Mouse (Mus musculus) hindbrain, embryonic 12.5 days (tissue): Measurements from ENCODE around the gene Mbip. TPM values are rescaled to one million over a fixed set of nuclear protein-coding genes. Genes with fewer than 3 reads are reported as not detected.

Experiments used
- ATAC-seq: fragments of 200-750 bp; cut with Nextera tagmentation; 2 replicates; pipeline ENCODE4 v1.8.0; 2017; ENCODE audit warnings: moderate TSS enrichment; ENCODE audit not compliant: low FRiP score
- H3K27ac ChIP-seq: fragments of 300-500 bp; sonication (generic); 2 replicates; pipeline ENCODE4 v1.5.1; 2016; ENCODE audit warnings: mild to moderate bottlenecking
- H3K27me3 ChIP-seq: fragments of 300-500 bp; sonication (generic); 2 replicates; pipeline ENCODE4 v1.6.1; 2016; ENCODE audit warnings: mild to moderate bottlenecking
- H3K36me3 ChIP-seq: fragments of 300-500 bp; sonication (generic); 2 replicates; pipeline ENCODE4 v1.6.1; 2016; ENCODE audit warnings: mild to moderate bottlenecking
- H3K4me1 ChIP-seq: fragments of 300-500 bp; sonication (generic); 2 replicates; pipeline ENCODE4 v1.6.1; 2016
- H3K4me2 ChIP-seq: fragments of 300-500 bp; sonication (generic); replicated peaks from 2 replicates; pipeline ENCODE4 v1.6.1; 2016; ENCODE audit warnings: mild to moderate bottlenecking
- H3K4me3 ChIP-seq: fragments of 300-500 bp; sonication (generic); 2 replicates; pipeline ENCODE4 v1.5.1; 2016; ENCODE audit warnings: mild to moderate bottlenecking
- H3K9ac ChIP-seq: fragments of 300-500 bp; sonication (generic); 2 replicates; pipeline ENCODE4 v1.6.1; 2016; ENCODE audit warnings: mild to moderate bottlenecking, moderate library complexity
- H3K9me3 ChIP-seq: fragments of 300-500 bp; sonication (generic); replicated peaks from 2 replicates; pipeline ENCODE4 v1.6.1; 2016; ENCODE audit warnings: mild to moderate bottlenecking
- WGBS: fragments of 180-500 bp; shearing (Covaris S2); methylation state at CpG from one replicate; pipeline ENCODE4 v1.1.7; 2016; 5-methylcytosine and 5-hydroxymethylcytosine counted together
- polyA plus RNA-seq: library from polyadenylated mRNA; unstranded; fragments of >200 nt; fragmentation: Nextera tagmentation; extraction: Ambion mirVana; gene quantifications from 2 replicates; pipeline ENCODE4 v1.2.1, GENCODE M21; 2016

The Mbip gene
- 45.7 and 47.9 TPM in 2 replicates for polyA plus RNA-seq

GRCm38 (mm10) chr12:56345367-56346089, at the start of gene Mbip:
Gene Mbip, minus strand, starts transcription at chr12:56345894.
- peak within 1 kb of the TSS; percentile 63 for H3K4me2 ChIP-seq
- under 1% methylated on average over 31 of the region's 37 CpGs for WGBS
- no peaks in the 10 kb centered on the region for H3K27me3 ChIP-seq
- peak within 1 kb of the TSS; percentile 93 for H3K4me3 ChIP-seq
- H3K4me1 ChIP-seq: peaks cover 5% of the 10 kb centered on the region; the same call in 1 of the 2 replicates
- H3K36me3 ChIP-seq: no peaks in the 10 kb centered on the region
- no peaks in the 10 kb centered on the region for H3K9me3 ChIP-seq
- H3K9ac ChIP-seq: peak within 1 kb of the TSS; percentile 85
- ATAC-seq: peak; percentile 99
- H3K27ac ChIP-seq: peak within 1 kb of the TSS; percentile 74

GRCm38 (mm10) chr12:56387647-56388205, 42.0 kb upstream of the Mbip start:
- no peaks in the 10 kb centered on the region for H3K36me3 ChIP-seq
- H3K27ac ChIP-seq: no peak overlapping the region
- no peaks in the 10 kb centered on the region for H3K27me3 ChIP-seq
- no peaks in the 10 kb centered on the region for H3K9me3 ChIP-seq
- H3K4me2 ChIP-seq: no peak overlapping the region
- H3K4me1 ChIP-seq: peaks cover 10% of the 10 kb centered on the region
- no peak overlapping the region for H3K9ac ChIP-seq
- 49% methylated on average over 7 of the region's 7 CpGs for WGBS
- no peak overlapping the region for H3K4me3 ChIP-seq
- no peak for ATAC-seq

GRCm38 (mm10) chr12:56386955-56387646, 41.4 kb upstream of the Mbip start:
- Histone ChIP-seq H3K4me2 (no peak overlapping the region), H3K36me3 (no peaks in the 10 kb centered on the region), H3K4me3 (no peak overlapping the region), H3K27ac (no peak overlapping the region), H3K27me3 (no peaks in the 10 kb centered on the region), H3K9ac (no peak overlapping the region), H3K4me1 (peaks cover 10% of the 10 kb centered on the region), H3K9me3 (no peaks in the 10 kb centered on the region)
- 19% methylated on average over 6 of the region's 6 CpGs for WGBS
- ATAC-seq: no peak; the same call in 1 of the 2 replicates

DNA sequence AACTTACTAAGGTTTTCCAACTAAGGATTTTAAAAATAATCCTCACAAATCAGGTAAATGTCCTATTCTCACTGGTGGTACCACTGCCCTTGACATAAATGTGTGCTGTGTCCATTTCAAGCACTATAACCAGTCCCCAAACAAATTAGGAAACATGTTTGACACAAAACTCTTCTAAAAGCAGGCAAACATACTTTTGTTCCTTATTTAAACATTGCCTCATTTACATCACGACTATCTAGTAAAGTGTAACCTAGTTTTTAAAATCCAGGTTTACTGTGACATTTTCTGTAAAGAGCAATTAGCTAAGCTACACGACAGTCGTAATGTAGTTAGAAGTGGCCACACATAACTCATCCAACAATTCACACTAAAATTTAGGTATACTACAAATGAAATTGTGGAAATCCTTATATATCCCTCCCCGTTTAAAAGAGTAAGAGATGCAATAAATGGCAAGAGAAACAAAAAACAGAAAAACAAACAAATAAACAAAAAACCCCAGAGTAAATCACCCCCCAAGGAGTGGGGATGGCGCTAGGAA, 851 bp downstream of the Mbip start:
- 0 out of 2 replicates have a peak, but pooled peaks cover 3% of the 10 kb centered on the region for H3K36me3 ChIP-seq
- H3K9me3 ChIP-seq: no peaks in the 10 kb centered on the region
- H3K27me3 ChIP-seq: no peaks in the 10 kb centered on the region
- H3K9ac ChIP-seq: peak overlapping the region; percentile 85
- H3K4me1 ChIP-seq: peaks cover 5% of the 10 kb centered on the region; the same call in 1 of the 2 replicates
- WGBS: 4% methylated on average over 5 of the region's 5 CpGs
- ATAC-seq: no peak
- H3K4me2 ChIP-seq: peak overlapping the region; percentile 63
- peak overlapping the region; percentile 93 for H3K4me3 ChIP-seq
- H3K27ac ChIP-seq: peak overlapping the region; percentile 74; the same call in 1 of the 2 replicates

DNA sequence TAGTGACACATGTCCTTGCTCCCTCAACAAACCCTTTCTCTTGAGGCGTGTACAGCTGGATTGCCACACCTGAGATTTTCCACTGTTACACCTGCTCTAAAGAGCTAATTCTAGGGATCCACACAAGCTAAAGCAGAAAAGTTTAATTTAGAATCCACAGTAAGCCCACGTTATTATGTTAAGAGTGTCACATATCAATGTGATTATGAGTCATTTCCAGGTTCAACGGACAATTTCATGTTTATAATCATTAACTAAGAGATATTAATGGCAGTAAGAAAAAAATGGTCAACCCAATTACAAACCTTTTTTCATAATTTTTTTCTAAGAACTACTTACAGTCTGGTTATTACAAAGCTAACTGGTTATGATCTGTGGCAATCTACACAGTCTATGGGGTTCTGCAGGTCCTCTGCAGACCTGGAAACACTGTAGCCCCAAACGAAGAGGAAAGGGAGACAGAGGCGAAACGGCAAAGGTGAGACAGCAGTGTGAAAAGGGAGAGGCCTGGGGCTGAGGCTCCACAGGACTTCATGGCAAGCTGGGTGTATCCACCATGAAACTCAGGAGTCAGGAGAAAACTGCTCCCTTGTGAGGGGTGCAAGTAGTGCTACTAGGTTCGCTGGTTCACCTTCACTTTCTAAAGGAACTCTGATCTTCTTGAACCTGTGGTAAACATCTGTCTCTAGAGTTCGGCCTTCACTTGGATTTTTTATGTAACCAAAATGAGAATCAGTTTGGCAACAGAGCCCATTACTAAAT, 6.2 kb downstream of the Mbip start:
- Histone ChIP-seq H3K9ac (no peak overlapping the region), H3K4me3 (no peak overlapping the region), H3K4me1 (0 out of 2 replicates have a peak, but pooled peaks cover 4% of the 10 kb centered on the region), H3K36me3 (peaks cover 28% of the 10 kb centered on the region), H3K9me3 (no peaks in the 10 kb centered on the region), H3K27ac (no peak overlapping the region), H3K27me3 (no peaks in the 10 kb centered on the region), H3K4me2 (no peak overlapping the region)
- no peak for ATAC-seq
- WGBS: 74% methylated on average over 8 of the region's 8 CpGs

GRCm38 (mm10) chr12:56333461-56333860, 12.2 kb downstream of the Mbip start:
- Histone ChIP-seq H3K27me3 (no peaks in the 10 kb centered on the region), H3K9ac (no peak overlapping the region), H3K4me3 (no peak overlapping the region), H3K4me2 (no peak overlapping the region), H3K9me3 (no peaks in the 10 kb centered on the region), H3K27ac (no peak overlapping the region), H3K4me1 (no peaks in the 10 kb centered on the region), H3K36me3 (peaks cover 61% of the 10 kb centered on the region)
- ATAC-seq: no peak
- WGBS: 88% methylated on average over 2 of the region's 2 CpGs

GRCm38 (mm10) chr12:56332475-56332874, 13.2 kb downstream of the Mbip start:
- H3K9ac ChIP-seq: no peak overlapping the region
- no peak overlapping the region for H3K4me2 ChIP-seq
- H3K4me1 ChIP-seq: no peaks in the 10 kb centered on the region
- no peak for ATAC-seq
- H3K27me3 ChIP-seq: no peaks in the 10 kb centered on the region
- no peak overlapping the region for H3K27ac ChIP-seq
- H3K36me3 ChIP-seq: peaks cover 69% of the 10 kb centered on the region
- 92% methylated on average over 3 of the region's 3 CpGs for WGBS
- H3K4me3 ChIP-seq: no peak overlapping the region
- no peaks in the 10 kb centered on the region for H3K9me3 ChIP-seq

GRCm38 (mm10) chr12:56327448-56327998, 18.2 kb downstream of the Mbip start:
- Histone ChIP-seq H3K27me3 (no peaks in the 10 kb centered on the region), H3K4me1 (no peaks in the 10 kb centered on the region), H3K27ac (no peak overlapping the region), H3K36me3 (peaks cover 55% of the 10 kb centered on the region), H3K4me2 (no peak overlapping the region), H3K9ac (no peak overlapping the region), H3K4me3 (no peak overlapping the region), H3K9me3 (no peaks in the 10 kb centered on the region)
- ATAC-seq: no peak
- 92% methylated on average over 6 of the region's 6 CpGs for WGBS

DNA sequence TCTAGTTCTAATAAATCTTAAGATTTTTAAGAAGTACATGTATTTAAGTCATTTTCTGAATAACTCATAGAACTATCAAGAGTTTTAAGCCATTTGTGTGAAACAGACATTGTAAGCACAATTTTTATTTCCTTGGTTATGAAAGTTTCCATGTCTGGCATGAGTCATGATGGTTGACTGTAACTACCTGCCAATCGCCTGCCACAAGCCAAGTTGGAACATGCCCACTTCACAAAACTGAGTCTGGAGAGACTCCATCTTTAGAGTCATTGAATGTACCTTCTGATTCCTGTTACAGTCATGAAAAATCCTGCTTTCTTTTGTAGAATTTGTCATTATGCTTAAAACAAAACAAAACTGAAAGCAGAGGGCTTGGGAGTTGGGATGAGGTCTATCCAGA, 19.8 kb downstream of the Mbip start:
- Histone ChIP-seq H3K9ac (no peak overlapping the region), H3K4me2 (no peak overlapping the region), H3K27me3 (no peaks in the 10 kb centered on the region), H3K4me1 (no peaks in the 10 kb centered on the region), H3K36me3 (peaks cover 47% of the 10 kb centered on the region), H3K9me3 (no peaks in the 10 kb centered on the region), H3K27ac (no peak overlapping the region), H3K4me3 (no peak overlapping the region)
- ATAC-seq: no peak
- WGBS: 95% methylated on average over 1 of the region's 1 CpGs

GRCm38 (mm10) chr12:56318941-56319340, 26.8 kb downstream of the Mbip start:
- Histone ChIP-seq H3K9me3 (no peaks in the 10 kb centered on the region), H3K27ac (no peak overlapping the region), H3K9ac (no peak overlapping the region), H3K27me3 (no peaks in the 10 kb centered on the region), H3K4me1 (no peaks in the 10 kb centered on the region), H3K4me2 (no peak overlapping the region), H3K4me3 (no peak overlapping the region), H3K36me3 (0 out of 2 replicates have a peak, but pooled peaks cover 3% of the 10 kb centered on the region)
- WGBS: 97% methylated on average over 4 of the region's 4 CpGs
- ATAC-seq: no peak

GRCm38 (mm10) chr12:56318059-56318458, 27.6 kb downstream of the Mbip start:
- ATAC-seq: no peak; the same call in 1 of the 2 replicates
- no peak overlapping the region for H3K4me3 ChIP-seq
- no peaks in the 10 kb centered on the region for H3K4me1 ChIP-seq
- no peaks in the 10 kb centered on the region for H3K9me3 ChIP-seq
- WGBS: 79% methylated on average over 8 of the region's 8 CpGs
- no peak overlapping the region for H3K9ac ChIP-seq
- H3K27ac ChIP-seq: no peak overlapping the region
- H3K27me3 ChIP-seq: no peaks in the 10 kb centered on the region
- no peaks in the 10 kb centered on the region for H3K36me3 ChIP-seq
- no peak overlapping the region for H3K4me2 ChIP-seq
